In genomic region chr7:125597083-125597482, GRCm38 (mm10) we compare ENCODE assay signal across 16 mouse cellular contexts. TPM values are rescaled to one million over a fixed set of nuclear protein-coding genes. Genes with fewer than 3 reads are reported as not detected.
DNase-seq lines count a peak whose midpoint lies in the region; ATAC-seq and TF ChIP-seq lines count a peak whose summit lies in the region.
"Had no signal": no experiment of that assay in that cellular context is flagged by ENCODE, and none has a peak within 500 bp of the region (broad histone marks: within the 10 kb centered on the region; RNA-seq: fewer than 3 reads in every experiment).

No protein-coding gene starts in this region.

- H3K9me3 ChIP-seq in intestine, embryonic 15.5 days = no peaks in the 10 kb centered on the region
- H3K9me3 ChIP-seq: liver, embryonic 13.5 days; midbrain, embryonic 13.5 days had no signal

- TF ChIP-seq CTCF in bone marrow macrophage, adult 2 months (IDR thresholded peaks at IDR 0.05; ENCODE audit: low read depth, low read length) = no peak

- peak; percentile 47 for ATAC-seq in megakaryocyte, adult 5-6 weeks (ENCODE audit: poor library complexity, severe bottlenecking)
- ATAC-seq in intestine, embryonic 15.5 days = no peak
- ATAC-seq: forebrain, embryonic 14.5 days; hindbrain, embryonic 16.5 days; midbrain, embryonic 13.5 days had no signal

- peaks cover 66% of the 10 kb centered on the region for H3K4me1 ChIP-seq in bone marrow macrophage, adult 2 months (ENCODE audit: control insufficient read depth, insufficient read depth, low read length)
- no peaks in the 10 kb centered on the region for H3K4me1 ChIP-seq in intestine, embryonic 15.5 days (replicated peaks)
- H3K4me1 ChIP-seq: midbrain, embryonic 13.5 days had no signal

- H3K27ac ChIP-seq in bone marrow macrophage, adult 2 months (ENCODE audit: insufficient read depth, low read depth, low read length) = peak overlapping the region; percentile 79
- H3K27ac ChIP-seq in intestine, embryonic 15.5 days = no peak overlapping the region
- H3K27ac ChIP-seq: liver, embryonic 13.5 days; midbrain, embryonic 13.5 days had no signal

- H3K4me2 ChIP-seq in intestine, embryonic 15.5 days (replicated peaks) = no peak overlapping the region
- H3K4me2 ChIP-seq: liver, embryonic 13.5 days; midbrain, embryonic 13.5 days had no signal

- no peak for TF ChIP-seq POLR2A in bone marrow macrophage, adult 2 months (IDR thresholded peaks at IDR 0.05; ENCODE audit: borderline replicate concordance, low read depth, low read length)

- DNase-seq in thymus, postnatal 14 days = peak; percentile 57
- no peak for DNase-seq in thymus, postnatal 10 days (ENCODE audit: low spot score in 2 of 2)
- no peak for DNase-seq in embryo, embryonic 11 days
- no peak for DNase-seq in left cerebral cortex, adult 18-20 months (ENCODE audit: low spot score in 2 of 2)
- DNase-seq: cerebellum, adult 8-10 months; heart, postnatal 14 days; layer of hippocampus, postnatal 36 days; liver, embryonic 13.5 days; right cerebral cortex, postnatal 4 days had no signal

- H3K9ac ChIP-seq in intestine, embryonic 15.5 days = no peak overlapping the region
- H3K9ac ChIP-seq: liver, embryonic 13.5 days; midbrain, embryonic 13.5 days had no signal

- no peaks in the 10 kb centered on the region for H3K36me3 ChIP-seq in intestine, embryonic 15.5 days
- H3K36me3 ChIP-seq: liver, embryonic 13.5 days; midbrain, embryonic 13.5 days had no signal

- 84% methylated on average over 9 of the region's 9 CpGs for WGBS in intestine, embryonic 15.5 days

- H3K27me3 ChIP-seq in intestine, embryonic 15.5 days (replicated peaks) = no peaks in the 10 kb centered on the region
- H3K27me3 ChIP-seq: midbrain, embryonic 13.5 days had no signal

- no peak overlapping the region for H3K4me3 ChIP-seq in bone marrow macrophage, adult 2 months (ENCODE audit: insufficient read depth, low read length)
- H3K4me3 ChIP-seq in intestine, embryonic 15.5 days (replicated peaks) = no peak overlapping the region
- H3K4me3 ChIP-seq: liver, embryonic 13.5 days; midbrain, embryonic 13.5 days had no signal

RNA-seq across cellular contexts. Expression of gene Il21r, which starts 6.1 kb away (rescaled TPM):
- polyA plus RNA-seq in bone marrow macrophage, adult 2 months (2012; ENCODE audit: insufficient read depth, insufficient read length, missing spikeins) = 37.0 and 37.4 TPM in 2 replicates
- 0.62 and 0.83 TPM in 2 replicates for total RNA-seq in megakaryocyte, adult 5-6 weeks (2015)
- 1.8 and 2.2 TPM in 2 replicates for total RNA-seq in megakaryocyte, adult 5-6 weeks (2017)
- polyA plus RNA-seq in intestine, embryonic 15.5 days (2015; fragmentation: Nextera tagmentation; extraction: Ambion mirVana) = 0.32 and 0.52 TPM in 2 replicates
- total RNA-seq in left cerebral cortex, adult 18-20 months (2021) = 1 to 10 TPM; 1.2 to 1.5 TPM
- total RNA-seq: gastrocnemius, adult 8-10 months had no signal

RNA-seq across cellular contexts. Expression of gene Il4ra, which starts 45.2 kb away (rescaled TPM):
- 56.6 and 65.8 TPM in 2 replicates for polyA plus RNA-seq in bone marrow macrophage, adult 2 months (2012; ENCODE audit: insufficient read depth, insufficient read length, missing spikeins)
- total RNA-seq in megakaryocyte, adult 5-6 weeks (2015) = 11.9 and 15.9 TPM in 2 replicates
- total RNA-seq in megakaryocyte, adult 5-6 weeks (2017) = 29.8 and 31.7 TPM in 2 replicates
- 10.4 and 11.8 TPM in 2 replicates for polyA plus RNA-seq in intestine, embryonic 15.5 days (2015; fragmentation: Nextera tagmentation; extraction: Ambion mirVana)
- 1 to 10 TPM; 9.0 to 9.2 TPM for total RNA-seq in left cerebral cortex, adult 18-20 months (2021)
